Mouse (Mus musculus) lung, postnatal 36 days (tissue): ENCODE results near the gene Nr1h5.

Experiments
- DNase-seq: peaks from one replicate; pipeline ENCODE4 v3.0.0; 2022; ENCODE audit warnings: mixed read lengths

The Nr1h5 gene

DNA sequence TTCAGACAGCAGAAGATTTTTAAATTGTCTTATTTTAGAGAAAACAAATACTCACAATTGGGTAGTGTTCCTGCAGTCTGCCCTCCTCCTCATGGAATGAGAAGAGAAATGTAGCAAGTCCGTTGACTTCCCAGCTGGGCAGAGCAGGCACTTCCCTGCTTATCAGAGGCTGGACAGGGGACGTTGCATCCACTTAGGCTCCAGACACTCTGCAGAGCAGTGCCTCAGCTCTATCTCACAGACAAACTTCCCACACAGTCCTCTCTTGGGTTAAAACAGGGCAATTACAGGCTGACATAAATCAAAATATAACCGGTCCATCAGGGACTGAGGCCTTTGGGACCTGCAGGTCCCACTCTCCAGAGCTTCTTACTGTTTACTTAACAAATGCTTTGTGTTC is at the start of gene Nr1h5:
Gene Nr1h5 (minus strand): TSS at position 101 of the 400 bp plus-strand sequence.
- DNase-seq: no peak

DNA sequence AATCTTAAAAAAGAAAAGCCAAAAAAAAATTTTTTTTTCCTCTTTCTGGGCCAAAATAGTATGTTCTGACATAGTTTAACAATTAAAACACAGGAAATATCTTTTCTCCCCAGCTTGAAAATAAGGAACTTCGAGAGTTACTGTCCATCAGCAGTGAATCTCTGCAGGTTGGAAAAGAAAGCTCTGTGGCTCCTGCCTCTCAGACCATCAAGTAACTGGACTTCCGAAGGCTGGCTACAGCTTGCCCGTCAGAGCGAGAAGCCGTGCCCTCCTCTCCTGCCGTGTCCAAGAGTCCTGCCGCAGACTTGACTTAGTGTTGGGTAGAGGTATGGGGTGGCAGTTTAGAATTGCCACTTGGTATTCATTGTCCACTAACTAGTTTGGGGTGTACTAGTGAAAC is 37.7 kb upstream of the Nr1h5 start:
- DNase-seq: no peak

DNA sequence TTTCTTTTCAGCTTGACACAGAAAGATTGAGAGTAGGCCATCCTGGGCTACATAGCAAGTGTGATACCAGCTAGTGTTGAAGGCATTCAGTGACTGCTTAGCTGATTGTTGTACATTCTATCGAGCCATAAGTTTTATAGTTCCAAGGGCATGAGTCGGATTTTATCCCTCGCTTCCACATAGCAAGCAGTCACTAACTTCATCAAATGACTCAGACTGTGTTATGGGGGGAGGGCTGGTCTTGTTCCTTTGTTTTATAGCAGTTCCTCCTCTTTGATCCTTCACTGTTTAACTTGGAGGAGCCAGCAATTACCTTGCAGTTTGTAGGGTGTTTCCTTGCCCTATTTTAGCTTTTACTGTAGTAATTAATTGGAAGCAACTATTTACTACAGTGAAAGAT is 33.7 kb upstream of the Nr1h5 start:
- no peak for DNase-seq

DNA sequence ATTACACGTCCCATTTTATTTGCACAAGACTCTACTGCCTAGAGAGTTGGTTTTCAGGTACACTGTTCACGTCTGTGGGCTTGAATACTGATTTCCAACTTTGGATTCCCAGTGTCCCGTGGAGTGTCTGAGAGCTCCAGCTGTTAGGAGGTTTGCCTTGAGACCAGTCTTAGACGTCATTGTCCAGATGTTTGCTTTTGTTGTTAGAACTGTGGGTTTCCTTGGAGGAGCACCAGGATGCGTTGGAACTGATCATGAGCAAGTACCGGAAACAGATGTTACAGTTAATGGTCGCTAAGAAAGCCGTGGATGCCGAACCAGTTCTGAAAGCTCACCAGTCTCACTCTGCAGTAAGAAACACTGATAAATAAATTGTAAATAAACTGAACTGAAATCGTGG is 33.1 kb upstream of the Nr1h5 start:
- DNase-seq: no peak

DNA sequence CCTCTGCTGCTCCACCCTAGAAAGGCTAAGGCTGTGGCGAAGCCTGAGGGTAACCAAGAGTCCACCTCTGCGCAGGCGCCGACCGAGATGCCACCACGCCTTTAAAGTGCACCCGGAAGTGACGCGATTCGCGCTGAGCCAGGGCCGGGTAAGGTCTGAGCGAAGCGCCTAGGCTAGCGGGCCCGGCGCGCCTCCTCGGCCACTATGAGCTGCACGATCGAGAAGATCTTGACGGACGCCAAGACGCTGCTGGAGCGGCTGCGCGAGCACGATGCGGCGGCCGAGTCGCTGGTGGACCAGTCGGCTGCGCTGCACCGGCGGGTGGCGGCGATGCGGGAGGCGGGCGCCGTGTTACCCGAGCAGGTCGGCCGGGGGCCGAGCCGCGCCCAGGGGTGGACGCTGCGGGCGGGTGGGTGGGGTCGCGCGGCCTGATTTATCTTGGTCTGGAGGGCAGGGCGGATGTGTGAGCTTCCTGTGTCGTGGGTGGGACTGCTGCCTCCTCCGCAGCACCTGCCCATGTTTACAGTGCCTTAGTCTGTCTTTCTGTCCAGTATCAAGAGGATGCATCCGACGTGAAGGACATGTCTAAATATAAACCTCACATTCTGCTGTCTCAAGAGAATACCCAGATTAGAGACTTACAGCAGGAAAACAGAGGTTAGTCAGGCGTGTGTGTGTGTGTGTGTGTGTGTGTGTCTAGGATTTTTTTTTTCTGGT is 31.8 kb upstream of the Nr1h5 start, which contains the start of gene Sike1:
Gene Sike1 (plus strand): TSS at position 104 of the 717 bp plus-strand sequence.
- peak; percentile 97 for DNase-seq

DNA sequence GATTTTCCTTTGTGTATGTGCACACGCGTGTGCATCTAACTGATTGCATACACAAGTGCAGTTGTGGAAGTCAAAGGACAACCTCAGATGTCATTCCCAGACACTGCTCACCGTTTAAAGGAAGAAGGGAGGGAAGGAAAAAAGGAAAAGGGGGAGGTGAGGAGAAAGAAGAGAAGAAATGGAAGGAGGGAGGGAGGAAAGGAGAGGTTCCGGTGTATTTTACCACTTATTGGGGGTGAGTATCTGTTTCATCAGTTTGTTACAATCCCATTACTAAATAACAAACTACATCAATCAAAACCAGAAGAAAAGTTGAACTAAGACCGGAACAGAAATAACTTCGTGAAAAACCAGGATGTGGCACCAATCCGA is 31.3 kb upstream of the Nr1h5 start:
- no peak for DNase-seq

DNA sequence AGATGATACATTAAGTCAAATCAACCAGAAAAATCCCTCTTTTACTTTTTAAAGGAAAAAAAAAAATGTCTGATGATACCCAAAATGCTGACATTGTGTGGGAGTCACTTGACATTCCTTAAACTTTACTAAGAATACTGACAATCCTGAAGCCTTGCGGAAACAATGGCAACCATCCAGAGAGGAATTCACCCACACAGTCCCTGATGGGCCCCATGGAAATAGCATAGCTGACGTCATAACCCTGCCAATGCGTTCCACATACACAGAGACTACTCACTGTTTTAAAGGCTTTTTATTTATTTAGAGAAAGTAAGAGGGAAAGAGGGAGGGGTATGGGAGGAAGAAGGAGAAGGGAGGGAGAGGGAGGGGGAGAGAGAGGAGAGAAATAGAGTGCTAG is 29.0 kb upstream of the Nr1h5 start:
- DNase-seq: no peak

DNA sequence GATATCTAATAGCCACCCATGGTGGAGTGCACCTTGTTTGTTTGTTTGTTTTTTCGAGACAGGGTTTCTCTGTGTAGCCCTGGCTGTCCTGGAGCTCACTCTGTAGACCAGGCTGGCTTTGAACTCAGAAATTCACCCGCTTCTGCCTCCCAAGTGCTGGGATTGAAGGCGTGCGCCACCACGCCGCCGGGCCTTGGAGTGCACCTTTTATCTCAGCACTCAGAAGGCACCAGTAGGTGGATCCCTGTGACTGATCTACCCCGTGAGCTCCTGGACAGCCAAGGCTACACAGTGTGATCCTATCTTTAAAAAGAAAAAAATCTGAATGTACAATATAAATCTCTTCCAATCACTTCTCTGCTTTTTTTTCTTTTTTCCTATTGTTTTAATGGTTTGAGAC is 27.1 kb upstream of the Nr1h5 start:
- no peak for DNase-seq

DNA sequence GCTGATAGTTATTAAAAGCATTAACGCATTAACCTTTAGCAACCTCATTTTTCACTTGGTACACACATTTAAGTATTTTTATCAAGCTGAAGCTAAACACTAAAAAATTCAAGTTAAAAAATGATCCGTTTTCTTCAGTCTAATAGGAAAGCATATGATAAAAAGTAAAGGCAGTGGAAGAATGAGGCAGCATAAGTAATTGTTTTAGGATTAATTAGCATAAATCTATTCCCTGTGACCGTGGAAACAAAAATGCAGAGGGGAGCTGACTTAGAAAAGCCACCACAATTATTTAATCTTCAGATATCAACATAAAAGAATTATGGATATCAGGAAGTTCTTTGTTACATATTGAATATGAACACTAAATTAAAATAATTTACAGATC is 16.4 kb upstream of the Nr1h5 start:
- DNase-seq: no peak

DNA sequence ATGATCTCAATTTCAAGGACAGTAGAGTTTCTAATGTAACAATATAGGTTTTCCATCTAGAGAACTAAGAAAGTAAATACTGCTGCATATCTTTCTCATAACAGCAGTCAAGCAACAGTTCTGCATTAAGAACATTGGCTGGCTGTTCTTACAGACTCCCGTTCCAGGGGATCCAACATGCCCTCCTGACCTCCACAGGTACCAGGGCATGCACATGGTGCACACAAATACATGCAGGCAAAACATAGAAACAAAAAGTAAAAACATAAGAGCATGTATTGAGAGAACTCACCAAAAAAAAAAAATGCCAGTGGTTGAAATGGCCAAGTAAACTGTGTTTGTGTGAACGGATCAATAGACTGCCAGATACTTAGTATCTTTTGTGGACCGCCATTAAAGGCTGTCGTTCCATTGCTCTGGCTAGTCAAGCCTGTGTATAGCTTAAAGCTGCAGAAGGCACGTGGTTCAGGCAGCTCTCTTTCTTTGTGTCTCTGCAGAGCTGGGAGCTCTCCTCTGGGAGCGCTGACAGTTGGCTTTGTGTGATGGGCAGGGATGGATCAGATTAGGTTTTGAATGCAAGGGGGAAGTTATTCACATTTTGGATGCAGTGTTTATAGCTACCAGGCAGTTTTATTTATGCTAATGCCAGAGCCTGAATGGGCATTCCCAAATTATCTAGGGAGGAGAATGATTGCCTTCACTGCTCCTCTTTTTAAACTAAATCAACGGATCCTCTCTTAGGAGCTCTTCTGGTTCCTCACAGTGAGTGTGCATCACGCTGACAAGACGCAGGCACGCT is 15.8 kb upstream of the Nr1h5 start:
- no peak for DNase-seq

DNA sequence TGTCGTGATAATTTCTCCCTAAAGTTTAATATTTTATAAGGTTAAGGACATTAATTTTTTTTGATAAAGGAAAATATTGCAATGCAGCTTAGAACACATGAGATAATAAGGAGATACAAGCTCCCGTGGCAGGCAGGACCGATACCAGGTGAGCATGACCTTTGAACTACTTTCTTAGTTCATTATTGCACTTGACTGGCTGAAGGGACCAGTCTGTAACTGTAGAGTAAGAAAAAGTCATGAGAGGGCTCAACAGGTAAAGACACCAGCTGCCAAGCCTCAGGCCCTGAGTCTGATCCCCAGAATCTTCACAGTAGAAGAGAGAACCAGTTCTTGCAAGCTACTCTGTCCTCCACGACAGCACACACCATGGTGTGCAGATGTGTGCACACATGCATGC is 13.0 kb upstream of the Nr1h5 start:
- DNase-seq: no peak

DNA sequence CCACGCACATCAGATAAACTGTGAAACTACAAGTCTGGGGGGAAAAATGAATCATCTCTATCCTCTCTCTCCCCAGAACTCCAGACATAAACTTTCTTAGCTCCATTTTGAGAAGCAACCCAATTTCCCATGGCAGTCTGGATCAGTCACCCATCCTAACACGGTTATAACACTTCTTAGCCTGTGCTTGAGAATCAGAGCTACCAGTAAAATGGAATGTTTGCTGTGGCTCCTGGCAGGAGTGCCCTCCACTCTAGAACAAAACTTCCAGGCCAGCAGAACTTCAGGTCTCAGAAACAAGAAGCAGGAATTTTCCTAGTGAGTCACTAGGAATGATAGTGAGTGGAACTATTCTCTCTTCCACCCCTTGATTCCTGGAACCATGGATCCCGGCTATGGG is 6.6 kb upstream of the Nr1h5 start:
- DNase-seq: no peak

DNA sequence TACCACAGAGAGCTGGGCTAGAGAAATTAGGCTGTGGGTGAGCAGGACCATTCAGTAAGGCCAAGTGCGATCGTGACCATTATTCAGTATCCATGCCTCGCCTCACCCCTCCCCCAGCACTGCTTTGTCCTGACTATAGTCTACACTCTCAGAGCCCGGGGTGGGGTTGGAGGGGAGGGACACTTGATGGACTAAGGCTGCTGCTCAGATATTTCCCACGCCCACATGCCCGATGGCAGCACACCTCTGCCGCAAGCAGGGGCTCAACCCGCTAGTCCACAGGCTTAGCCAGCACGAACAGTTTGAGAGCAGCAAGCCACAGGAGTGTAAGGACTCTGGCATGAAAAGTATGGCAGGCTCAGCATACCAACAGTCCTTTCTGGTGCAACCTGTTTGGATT is 6.1 kb upstream of the Nr1h5 start:
- DNase-seq: peak; percentile 51

DNA sequence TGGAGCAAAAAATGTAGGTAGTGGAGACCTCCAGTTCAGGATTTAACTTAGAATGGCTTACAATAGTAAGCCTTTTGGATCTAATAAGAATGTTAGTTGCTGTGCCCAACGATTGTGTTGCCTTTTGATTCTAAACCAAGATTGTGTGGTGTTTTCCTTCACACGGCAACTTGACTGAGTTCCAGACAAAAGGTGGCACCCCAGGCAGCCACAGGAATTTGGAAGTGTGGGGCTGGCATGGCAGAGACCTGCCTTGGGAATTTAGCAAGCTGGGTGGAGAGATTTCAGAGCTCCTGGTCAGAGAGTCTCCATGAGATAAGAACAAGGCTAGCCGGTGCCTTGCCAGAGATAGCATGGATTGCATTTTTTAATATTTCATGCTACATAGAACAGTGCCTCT is 8.3 kb downstream of the Nr1h5 start:
- peak; percentile 50 for DNase-seq

DNA sequence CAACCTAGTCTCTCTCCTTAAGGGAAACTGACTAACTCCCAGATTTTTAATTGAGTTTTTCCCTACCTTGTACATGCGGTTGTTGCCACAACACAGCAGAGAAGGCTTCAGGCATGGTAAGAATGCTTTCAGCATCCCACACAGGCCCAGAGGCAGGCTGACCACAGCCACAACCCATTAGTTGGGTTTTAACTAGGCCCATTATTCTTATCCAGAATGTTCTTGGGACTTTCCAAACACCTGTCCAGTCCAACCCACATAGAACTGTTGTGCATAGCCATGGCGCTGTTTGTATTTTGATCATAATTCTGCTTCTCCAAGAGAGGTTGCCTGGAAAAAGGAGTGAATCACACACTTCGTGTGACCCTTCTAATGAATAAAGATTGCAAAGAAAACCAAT is 8.8 kb downstream of the Nr1h5 start:
- DNase-seq: no peak

DNA sequence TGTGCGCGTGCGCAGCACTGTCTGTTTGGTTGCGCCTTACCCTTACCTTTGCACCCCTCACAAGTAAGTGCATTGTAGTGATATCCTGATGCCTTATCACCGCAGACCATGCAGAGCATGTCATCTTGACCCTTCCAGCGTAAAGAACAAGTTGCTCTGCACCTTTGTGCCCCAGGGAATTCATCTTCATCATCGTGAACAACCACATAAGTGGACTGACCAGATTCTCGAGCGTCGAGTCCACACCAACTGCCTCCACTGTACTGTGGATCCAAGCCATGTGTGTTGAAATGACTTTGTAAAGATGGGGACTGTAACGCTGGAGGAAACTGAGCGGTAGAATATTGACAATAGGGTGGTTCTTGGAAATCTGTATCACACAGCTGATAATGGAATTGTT is 9.5 kb downstream of the Nr1h5 start:
- peak; percentile 17 for DNase-seq

DNA sequence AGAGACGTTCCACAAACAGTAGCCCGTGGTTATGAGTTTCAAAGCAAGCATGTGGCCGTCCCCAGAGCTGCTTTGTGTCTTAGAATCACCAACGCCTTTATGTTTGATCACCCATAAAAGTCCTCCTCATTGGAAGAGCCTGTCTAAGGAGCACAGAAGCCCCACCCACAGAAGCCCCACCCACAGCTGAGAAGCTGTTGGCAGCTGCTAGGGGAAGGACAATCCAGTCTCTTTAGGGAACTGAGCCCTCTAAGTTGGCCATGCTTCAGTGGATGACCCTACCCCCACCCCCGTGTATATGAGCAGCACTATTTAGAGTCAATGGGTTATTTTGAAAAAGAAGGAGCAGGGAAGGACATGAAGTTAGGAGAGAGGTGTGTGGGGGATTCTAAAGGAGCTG is 17.1 kb downstream of the Nr1h5 start:
- peak; percentile 18 for DNase-seq

DNA sequence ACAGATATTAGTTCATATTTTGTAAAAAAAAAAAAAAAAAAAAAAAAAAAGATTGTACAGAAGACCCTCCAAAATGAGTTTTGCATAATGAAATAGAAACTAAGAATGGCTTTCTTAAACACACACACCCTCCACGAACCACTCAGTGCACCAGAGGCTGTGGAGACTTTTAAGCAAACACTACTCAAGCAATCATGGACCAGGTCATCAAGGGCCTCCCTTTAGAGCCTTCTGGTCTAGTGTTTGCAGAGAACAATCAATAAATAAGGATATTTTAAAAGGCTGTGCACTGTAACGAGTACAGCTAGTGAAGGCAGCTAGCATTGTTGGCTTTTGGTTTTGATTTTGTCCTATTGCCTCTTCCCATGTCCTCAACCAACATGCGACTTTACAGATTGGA is 17.6 kb downstream of the Nr1h5 start:
- peak; percentile 37 for DNase-seq

DNA sequence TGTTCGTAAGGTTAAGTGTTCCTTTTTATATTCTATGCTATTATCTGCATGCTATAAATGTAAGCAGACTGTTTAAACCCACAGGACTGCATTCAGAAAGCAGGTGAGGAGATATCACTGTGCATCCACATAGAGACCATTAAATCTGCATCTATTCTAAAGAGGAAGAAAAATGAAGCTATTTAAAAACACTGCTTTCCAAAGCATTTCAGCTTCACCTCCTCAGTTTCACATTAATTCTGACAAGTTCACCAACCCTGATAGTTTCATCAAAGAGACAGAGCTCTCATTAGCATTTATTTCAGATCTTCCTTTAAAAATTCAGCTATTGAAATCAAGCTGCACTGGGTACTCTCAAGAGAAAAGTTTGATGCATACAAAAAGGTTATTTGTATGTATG is 25.8 kb downstream of the Nr1h5 start:
- DNase-seq: no peak

DNA sequence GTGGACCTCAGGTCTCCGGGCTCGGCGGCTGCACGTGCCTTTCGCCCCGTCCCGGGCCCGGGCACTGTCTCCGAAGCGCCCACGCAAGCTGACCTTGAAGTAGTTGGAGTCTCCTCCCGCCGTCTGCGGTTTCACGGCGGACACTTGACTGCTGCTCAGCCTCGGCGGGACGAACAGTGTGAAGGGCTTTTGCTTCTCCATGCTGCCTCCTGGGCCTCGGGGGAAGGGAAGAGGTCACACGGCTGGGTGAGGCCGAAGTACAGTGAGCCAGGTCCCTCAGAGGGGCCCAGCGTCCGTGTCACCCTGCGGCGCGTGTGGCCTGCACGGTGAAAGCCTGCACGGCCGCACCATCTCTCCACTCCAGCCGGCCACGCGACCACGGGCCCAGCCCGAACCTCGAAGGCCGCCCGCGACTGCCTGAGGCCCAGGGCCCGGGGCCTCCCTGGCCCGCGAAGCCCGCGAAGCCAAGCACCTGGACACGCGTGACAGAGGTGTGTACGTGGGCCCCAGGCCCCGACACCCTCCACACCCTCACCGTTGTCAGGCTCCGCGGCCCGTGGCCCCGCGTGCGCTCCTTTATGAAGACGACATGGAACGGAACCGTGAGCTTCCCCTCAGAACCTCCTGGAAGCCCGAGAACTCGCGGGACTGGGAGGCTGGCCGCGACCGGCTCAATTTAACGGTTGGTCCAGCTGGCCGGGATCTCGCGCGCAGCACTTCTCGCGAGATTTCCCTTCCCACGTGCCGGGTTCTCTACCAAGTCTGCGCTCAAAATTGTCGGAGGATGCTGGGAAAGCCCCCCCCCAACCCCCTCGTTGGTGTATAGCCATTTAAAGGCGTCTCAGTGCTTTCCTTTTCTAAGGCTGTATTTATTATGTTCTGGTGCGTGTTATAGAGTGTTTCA is 28.2 kb downstream of the Nr1h5 start, which contains the start of gene Sycp1:
Gene Sycp1 (minus strand): TSS at position 650 of the 904 bp plus-strand sequence.
- DNase-seq: no peak

DNA sequence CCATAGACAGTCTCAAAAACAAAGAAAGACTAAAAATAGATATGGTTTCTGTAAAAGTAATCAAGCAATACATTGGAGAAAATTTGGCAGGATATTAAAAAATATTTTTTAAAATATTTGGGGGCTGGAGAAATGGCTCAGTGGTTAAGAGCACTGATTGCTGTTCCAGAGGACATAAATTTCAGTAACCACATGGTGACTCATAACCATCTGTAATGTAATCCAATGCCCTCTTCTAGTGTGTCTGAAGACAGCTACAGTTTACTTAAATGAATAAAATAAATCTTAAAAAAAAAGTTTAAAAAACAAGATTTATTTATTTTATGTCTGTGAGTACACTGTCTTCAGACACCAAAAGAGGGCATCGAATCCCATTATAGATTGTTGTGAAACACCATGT is 64.8 kb downstream of the Nr1h5 start:
- DNase-seq: no peak
